Mouse (Mus musculus): ENCODE results near the gene Slc6a5. TPM values are rescaled to one million over a fixed set of nuclear protein-coding genes. Genes with fewer than 3 reads are reported as not detected.

Gene Slc6a5
- polyA plus RNA-seq, 1 experiment: 0.18 TPM

- Histone ChIP-seq H3K4me1 (replicated peaks; ENCODE audit: control insufficient read depth, insufficient read depth, low read length) (no peaks in the 10 kb centered on the region), H3K4me3 (ENCODE audit: control insufficient read depth, insufficient read depth, low read length) (no peak overlapping the region), H3K27ac (ENCODE audit: control insufficient read depth, insufficient read depth, low read length) (no peak overlapping the region), H3K36me3 (ENCODE audit: control insufficient read depth, insufficient read depth, low read length) (no peaks in the 10 kb centered on the region), H3K27me3 (ENCODE audit: control insufficient read depth, insufficient read depth, low read length) (no peaks in the 10 kb centered on the region)
- WGBS: 50% methylated on average over 9 of the region's 9 CpGs
- TF ChIP-seq CTCF (IDR thresholded peaks at IDR 0.05; ENCODE audit: borderline replicate concordance, control insufficient read depth, extremely low read depth, insufficient read depth, low read length, poor library complexity) (no peak), POLR2A (IDR thresholded peaks at IDR 0.05; ENCODE audit: control insufficient read depth, extremely low read depth, insufficient read depth, low read length, poor library complexity) (no peak)
- DNase-seq: no peak
Observed at GRCm38 (mm10) chr7:49902003-49902552, 7.9 kb upstream of the Slc6a5 start.

GRCm38 (mm10) chr7:49907191-49908171, 2.5 kb upstream of the Slc6a5 start:
- no peak overlapping the region for H3K27ac ChIP-seq (ENCODE audit: control insufficient read depth, insufficient read depth, low read length)
- WGBS: 11% methylated on average over 28 of the region's 28 CpGs
- no peak for DNase-seq
- no peaks in the 10 kb centered on the region for H3K36me3 ChIP-seq (ENCODE audit: control insufficient read depth, insufficient read depth, low read length)
- H3K4me1 ChIP-seq (replicated peaks; ENCODE audit: control insufficient read depth, insufficient read depth, low read length): no peaks in the 10 kb centered on the region
- peaks cover 14% of the 10 kb centered on the region for H3K27me3 ChIP-seq (ENCODE audit: control insufficient read depth, insufficient read depth, low read length)
- TF ChIP-seq POLR2A (IDR thresholded peaks at IDR 0.05; ENCODE audit: control insufficient read depth, extremely low read depth, insufficient read depth, low read length, poor library complexity) (no peak), CTCF (IDR thresholded peaks at IDR 0.05; ENCODE audit: borderline replicate concordance, control insufficient read depth, extremely low read depth, insufficient read depth, low read length, poor library complexity) (no peak)
- no peak overlapping the region for H3K4me3 ChIP-seq (ENCODE audit: control insufficient read depth, insufficient read depth, low read length)

- Histone ChIP-seq H3K36me3 (ENCODE audit: control insufficient read depth, insufficient read depth, low read length) (no peaks in the 10 kb centered on the region), H3K27ac (ENCODE audit: control insufficient read depth, insufficient read depth, low read length) (no peak overlapping the region), H3K4me3 (ENCODE audit: control insufficient read depth, insufficient read depth, low read length) (no peak overlapping the region), H3K4me1 (replicated peaks; ENCODE audit: control insufficient read depth, insufficient read depth, low read length) (no peaks in the 10 kb centered on the region), H3K27me3 (ENCODE audit: control insufficient read depth, insufficient read depth, low read length) (peaks cover 15% of the 10 kb centered on the region)
- no peak for TF ChIP-seq CTCF (IDR thresholded peaks at IDR 0.05; ENCODE audit: borderline replicate concordance, control insufficient read depth, extremely low read depth, insufficient read depth, low read length, poor library complexity)
- WGBS: 6% methylated on average over 24 of the region's 24 CpGs
- DNase-seq: no peak
Observed at GRCm38 (mm10) chr7:49908181-49908855, 1.6 kb upstream of the Slc6a5 start.

GRCm38 (mm10) chr7:49908990-49909411, 945 bp upstream of the Slc6a5 start:
- 7% methylated on average over 26 of the region's 26 CpGs for WGBS
- no peak for TF ChIP-seq CTCF (IDR thresholded peaks at IDR 0.05; ENCODE audit: borderline replicate concordance, control insufficient read depth, extremely low read depth, insufficient read depth, low read length, poor library complexity)
- TF ChIP-seq POLR2A (IDR thresholded peaks at IDR 0.05; ENCODE audit: control insufficient read depth, extremely low read depth, insufficient read depth, low read length, poor library complexity): no peak
- no peaks in the 10 kb centered on the region for H3K4me1 ChIP-seq (replicated peaks; ENCODE audit: control insufficient read depth, insufficient read depth, low read length)
- no peak for DNase-seq
- H3K36me3 ChIP-seq (ENCODE audit: control insufficient read depth, insufficient read depth, low read length): no peaks in the 10 kb centered on the region
- H3K27me3 ChIP-seq (ENCODE audit: control insufficient read depth, insufficient read depth, low read length): peaks cover 15% of the 10 kb centered on the region
- no peak overlapping the region for H3K27ac ChIP-seq (ENCODE audit: control insufficient read depth, insufficient read depth, low read length)
- H3K4me3 ChIP-seq (ENCODE audit: control insufficient read depth, insufficient read depth, low read length): no peak overlapping the region

- Histone ChIP-seq H3K27me3 (ENCODE audit: control insufficient read depth, insufficient read depth, low read length) (peaks cover 24% of the 10 kb centered on the region), H3K4me1 (replicated peaks; ENCODE audit: control insufficient read depth, insufficient read depth, low read length) (no peaks in the 10 kb centered on the region), H3K4me3 (ENCODE audit: control insufficient read depth, insufficient read depth, low read length) (no peak overlapping the region), H3K36me3 (ENCODE audit: control insufficient read depth, insufficient read depth, low read length) (no peaks in the 10 kb centered on the region), H3K27ac (ENCODE audit: control insufficient read depth, insufficient read depth, low read length) (no peak overlapping the region)
- TF ChIP-seq CTCF (IDR thresholded peaks at IDR 0.05; ENCODE audit: borderline replicate concordance, control insufficient read depth, extremely low read depth, insufficient read depth, low read length, poor library complexity): no peak
- TF ChIP-seq POLR2A (IDR thresholded peaks at IDR 0.05; ENCODE audit: control insufficient read depth, extremely low read depth, insufficient read depth, low read length, poor library complexity): no peak
- DNase-seq: no peak
- 9% methylated on average over 16 of the region's 16 CpGs for WGBS
Observed at GRCm38 (mm10) chr7:49910361-49910760, 415 bp downstream of the Slc6a5 start.

GRCm38 (mm10) chr7:49911147-49911946, 1.4 kb downstream of the Slc6a5 start:
- no peak overlapping the region for H3K27ac ChIP-seq (ENCODE audit: control insufficient read depth, insufficient read depth, low read length)
- DNase-seq: no peak
- WGBS: 14% methylated on average over 23 of the region's 23 CpGs
- no peaks in the 10 kb centered on the region for H3K36me3 ChIP-seq (ENCODE audit: control insufficient read depth, insufficient read depth, low read length)
- TF ChIP-seq CTCF (IDR thresholded peaks at IDR 0.05; ENCODE audit: borderline replicate concordance, control insufficient read depth, extremely low read depth, insufficient read depth, low read length, poor library complexity) (no peak), POLR2A (IDR thresholded peaks at IDR 0.05; ENCODE audit: control insufficient read depth, extremely low read depth, insufficient read depth, low read length, poor library complexity) (no peak)
- no peaks in the 10 kb centered on the region for H3K4me1 ChIP-seq (replicated peaks; ENCODE audit: control insufficient read depth, insufficient read depth, low read length)
- H3K27me3 ChIP-seq (ENCODE audit: control insufficient read depth, insufficient read depth, low read length): peaks cover 27% of the 10 kb centered on the region
- no peak overlapping the region for H3K4me3 ChIP-seq (ENCODE audit: control insufficient read depth, insufficient read depth, low read length)
